Mouse (Mus musculus): ENCODE data around the gene Pik3r6.

GRCm38 (mm10) chr11:68531066-68531806, 28.4 kb downstream of the Pik3r6 start:
- peak; percentile 71 for TF ChIP-seq CTCF (IDR thresholded peaks at IDR 0.05; ENCODE audit: extremely low read depth, insufficient read depth, low read length)
- no peak for TF ChIP-seq POLR2A (IDR thresholded peaks at IDR 0.05; ENCODE audit: extremely low read depth, insufficient read depth, low read length)

Measured in cortical plate, adult 2 months (tissue).